Mouse (Mus musculus) intestine, postnatal 0 days (tissue): Measurements from ENCODE around the gene Actr1a. TPM values are rescaled to one million over a fixed set of nuclear protein-coding genes. Genes with fewer than 3 reads are reported as not detected.

Experiments used
- ATAC-seq: fragments of 200-750 bp; cut with Nextera tagmentation; 2 replicates; pipeline ENCODE4 v1.8.0; 2017; ENCODE audit warnings: mild to moderate bottlenecking, moderate TSS enrichment, moderate library complexity
- H3K27ac ChIP-seq: fragments of 300-500 bp; sonication (generic); 2 replicates; pipeline ENCODE4 v1.5.1; 2014; ENCODE audit warnings: mild to moderate bottlenecking, low read depth, low read length, moderate library complexity
- H3K27me3 ChIP-seq: fragments of 300-500 bp; sonication (generic); replicated peaks from 2 replicates; pipeline ENCODE4 v1.6.1; 2014; ENCODE audit warnings: low read length, mixed read lengths; ENCODE audit not compliant: control insufficient read depth, insufficient read depth
- H3K36me3 ChIP-seq: fragments of 300-500 bp; sonication (generic); 2 replicates; pipeline ENCODE4 v1.6.1; 2014; ENCODE audit warnings: mild to moderate bottlenecking, moderate library complexity; ENCODE audit not compliant: control insufficient read depth, insufficient read depth
- H3K4me1 ChIP-seq: fragments of 300-500 bp; sonication (generic); replicated peaks from 2 replicates; pipeline ENCODE4 v1.6.1; 2014; ENCODE audit warnings: antibody characterized with exemption, low read length, mixed read lengths; ENCODE audit not compliant: control insufficient read depth, insufficient read depth
- H3K4me2 ChIP-seq: fragments of 300-500 bp; sonication (generic); replicated peaks from 2 replicates; pipeline ENCODE4 v1.6.1; 2014; ENCODE audit warnings: low read depth, mild to moderate bottlenecking, moderate library complexity
- H3K4me3 ChIP-seq: fragments of 300-500 bp; sonication (generic); 2 replicates; pipeline ENCODE4 v1.5.1; 2014; ENCODE audit warnings: low read depth, low read length
- H3K9ac ChIP-seq: fragments of 300-500 bp; sonication (generic); 2 replicates; pipeline ENCODE4 v1.6.1; 2014; ENCODE audit warnings: mild to moderate bottlenecking, low read depth, low read length
- H3K9me3 ChIP-seq: fragments of 300-500 bp; sonication (generic); 2 replicates; pipeline ENCODE4 v1.6.1; 2016; ENCODE audit warnings: mixed run types; ENCODE audit not compliant: control insufficient read depth
- CTCF ChIP-seq: sonication (generic); IDR thresholded peaks from 2 replicates; pipeline ENCODE4 v1.5.1; 2016; ENCODE audit warnings: low read depth, mild to moderate bottlenecking, control low read depth, antibody characterized with exemption, moderate library complexity
- WGBS: fragments of 180-500 bp; shearing (Covaris S2); extraction: QIAGEN DNeasy Blood & Tissue Kit; methylation state at CpG from one replicate; pipeline ENCODE4 v1.1.7; 2014; 5-methylcytosine and 5-hydroxymethylcytosine counted together
- polyA plus RNA-seq: library from polyadenylated mRNA; unstranded; fragments of >200 nt; fragmentation: Nextera tagmentation; extraction: Ambion mirVana; gene quantifications from 2 replicates; pipeline ENCODE4 v1.2.1, GENCODE M21; 2015

Actr1a gene
- polyA plus RNA-seq = 100 and 103 TPM in 2 replicates

DNA sequence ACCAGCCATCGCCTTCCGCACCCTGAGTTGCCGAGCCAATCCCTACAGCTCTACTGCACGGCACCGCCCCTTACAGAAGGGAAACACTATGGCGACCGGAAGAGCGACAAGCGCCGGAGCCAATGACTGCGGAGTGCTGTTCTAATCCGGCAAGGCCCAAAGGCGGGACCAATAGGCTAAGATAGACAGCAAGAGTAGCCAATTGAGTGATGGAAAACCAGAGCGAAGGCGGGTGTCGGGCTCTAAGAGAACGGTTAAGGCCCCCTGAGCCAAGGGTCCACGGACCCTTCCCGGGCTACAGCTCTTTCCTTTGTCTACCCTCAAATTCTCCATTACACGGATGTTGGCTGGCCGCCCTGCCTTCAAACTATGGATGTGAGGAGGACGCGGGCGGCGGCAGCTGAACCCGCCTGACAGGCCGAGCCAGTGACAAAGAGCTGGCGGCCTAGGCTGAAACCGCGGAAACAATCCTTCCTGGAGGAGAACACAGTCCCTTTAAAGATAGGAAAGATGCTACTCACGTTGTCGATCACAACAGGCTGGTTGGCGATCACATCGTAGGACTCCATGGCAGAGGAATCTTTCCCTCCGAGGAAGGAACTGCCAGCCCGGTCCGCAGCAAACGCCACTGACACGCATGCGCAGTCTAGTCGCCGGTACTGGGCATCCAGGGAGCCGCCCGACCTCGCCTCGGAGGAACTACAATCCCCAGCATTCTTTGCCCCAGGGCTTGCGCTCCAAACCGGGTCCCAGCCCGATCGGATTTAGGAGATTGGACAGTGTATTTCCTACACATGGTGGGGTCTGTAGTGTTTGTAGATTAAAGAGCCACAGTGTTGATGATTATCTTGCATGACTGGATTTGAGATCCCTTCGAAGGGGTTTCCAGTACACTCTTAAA lies at the start of gene Actr1a:
Gene Actr1a (minus strand): TSS at position 640 of the 901 bp plus-strand sequence.
- Histone ChIP-seq H3K4me3 (peak within 1 kb of the TSS; percentile 64), H3K36me3 (0 out of 2 replicates have a peak, but pooled peaks cover 6% of the 10 kb centered on the region), H3K9ac (peak within 1 kb of the TSS; percentile 63), H3K27me3 (no peaks in the 10 kb centered on the region), H3K9me3 (no peaks in the 10 kb centered on the region), H3K27ac (peak within 1 kb of the TSS; percentile 43; the same call in 1 of the 2 replicates), H3K4me2 (peak within 1 kb of the TSS; percentile 73), H3K4me1 (peaks cover 4% of the 10 kb centered on the region; the same call in 1 of the 2 replicates)
- TF ChIP-seq CTCF = no peak
- under 1% methylated on average over 51 of the region's 51 CpGs for WGBS
- peak; percentile 92 for ATAC-seq

DNA sequence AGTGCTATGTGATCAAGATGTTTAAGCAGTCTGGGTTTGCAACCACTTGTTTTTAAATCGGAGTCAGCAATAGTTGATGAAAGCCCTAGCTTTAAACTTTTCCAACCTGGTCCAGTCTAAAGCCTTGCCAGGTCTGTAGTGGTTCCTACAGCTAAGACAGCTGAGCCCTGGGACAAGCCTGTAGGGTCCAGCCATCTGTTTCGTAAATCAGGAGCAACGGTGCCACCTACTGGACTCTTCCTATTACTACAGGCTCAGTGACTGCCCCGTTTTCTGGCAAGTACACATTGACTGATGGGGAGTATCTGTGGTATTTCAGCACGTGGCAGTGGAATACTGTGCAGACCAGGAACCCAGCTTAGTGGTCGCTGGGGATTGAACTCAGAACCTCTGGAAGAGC lies 48.7 kb upstream of the Actr1a start:
- H3K27ac ChIP-seq = no peak overlapping the region

DNA sequence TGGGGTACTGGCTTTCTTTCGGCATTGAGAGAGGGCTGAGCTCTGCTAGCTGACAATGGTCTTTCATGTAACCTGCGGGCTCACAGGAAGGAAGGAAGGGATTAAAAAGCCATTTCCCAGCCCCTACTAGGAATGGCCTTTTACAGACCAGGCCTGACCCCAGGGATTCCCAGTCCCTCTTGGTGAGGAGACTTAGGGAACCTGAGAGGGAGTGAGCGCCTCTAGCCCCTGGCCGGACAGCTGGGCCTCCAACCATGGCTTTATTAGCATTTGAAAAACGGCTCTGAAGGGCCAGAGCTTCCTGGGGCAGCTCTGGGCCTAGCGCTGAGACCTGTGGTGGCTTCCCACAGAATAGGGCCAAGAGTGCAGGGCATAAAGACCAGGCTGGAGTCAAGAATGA lies 48.0 kb upstream of the Actr1a start:
- H3K9ac ChIP-seq = no peak overlapping the region

More for the DNA sequence above, 48.7 kb upstream of the Actr1a start:
- 9% methylated on average over 6 of the region's 6 CpGs for WGBS
- TF ChIP-seq CTCF = peak; percentile 90
- H3K4me2 ChIP-seq = no peak overlapping the region
- H3K4me3 ChIP-seq = no peak overlapping the region
- no peaks in the 10 kb centered on the region for H3K27me3 ChIP-seq
- H3K9ac ChIP-seq = no peak overlapping the region
- H3K9me3 ChIP-seq = no peaks in the 10 kb centered on the region
- H3K4me1 ChIP-seq = no peaks in the 10 kb centered on the region; the same call in 1 of the 2 replicates
- H3K36me3 ChIP-seq = no peaks in the 10 kb centered on the region
- ATAC-seq = peak; percentile 37

DNA sequence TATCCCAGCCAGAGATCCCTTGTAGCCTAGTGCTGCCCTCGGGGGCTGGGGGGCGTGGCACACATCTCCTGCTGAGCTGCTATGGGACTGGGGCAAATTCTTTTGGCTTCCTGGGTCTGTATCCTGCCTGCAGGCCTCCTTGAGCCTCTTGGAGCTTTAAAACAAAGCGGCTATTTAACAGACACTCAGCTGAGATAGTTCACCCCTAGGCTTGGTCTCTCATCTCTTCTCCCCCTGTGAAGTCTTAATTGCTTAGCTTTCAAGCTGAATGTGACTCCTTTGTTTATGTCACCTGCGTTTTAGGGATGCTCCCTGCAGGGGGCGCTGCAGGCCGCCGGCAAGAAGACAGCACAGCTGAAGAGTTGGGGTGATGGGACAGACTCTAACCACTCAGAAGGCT lies 39.9 kb upstream of the Actr1a start:
- no peak overlapping the region for H3K4me2 ChIP-seq
- H3K36me3 ChIP-seq = no peaks in the 10 kb centered on the region
- no peaks in the 10 kb centered on the region for H3K9me3 ChIP-seq
- H3K27me3 ChIP-seq = no peaks in the 10 kb centered on the region
- no peaks in the 10 kb centered on the region for H3K4me1 ChIP-seq
- no peak overlapping the region for H3K27ac ChIP-seq
- ATAC-seq = no peak
- peak; percentile 71 for TF ChIP-seq CTCF
- H3K4me3 ChIP-seq = no peak overlapping the region
- no peak overlapping the region for H3K9ac ChIP-seq
- 24% methylated on average over 7 of the region's 7 CpGs for WGBS

More for the DNA sequence above, 48.0 kb upstream of the Actr1a start:
- Histone ChIP-seq H3K36me3 (no peaks in the 10 kb centered on the region), H3K4me1 (no peaks in the 10 kb centered on the region; the same call in 1 of the 2 replicates), H3K4me2 (no peak overlapping the region), H3K9me3 (no peaks in the 10 kb centered on the region), H3K27ac (no peak overlapping the region), H3K4me3 (no peak overlapping the region), H3K27me3 (no peaks in the 10 kb centered on the region)
- no peak for ATAC-seq
- TF ChIP-seq CTCF = no peak
- 65% methylated on average over 6 of the region's 6 CpGs for WGBS

DNA sequence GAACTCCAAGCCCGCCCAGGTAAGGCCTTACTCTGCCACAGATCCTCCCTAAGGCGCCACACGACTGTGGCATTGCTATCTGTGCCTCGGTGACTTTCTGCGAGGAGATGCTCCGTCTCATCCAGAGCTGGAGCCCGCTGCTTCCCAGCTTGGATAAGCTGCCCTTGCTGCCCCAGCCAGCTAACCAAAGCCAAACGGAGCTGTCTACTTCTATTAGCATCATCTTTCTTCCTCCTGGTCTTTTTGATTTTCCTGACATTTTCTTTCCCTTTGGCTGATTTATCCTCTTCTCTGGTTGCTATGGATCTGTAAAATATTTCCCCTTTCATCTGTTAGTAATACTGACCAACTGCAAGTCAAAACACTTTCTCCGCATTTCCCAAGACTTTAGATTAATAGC lies 39.0 kb upstream of the Actr1a start:
- 76% methylated on average over 9 of the region's 9 CpGs for WGBS
- H3K27me3 ChIP-seq = no peaks in the 10 kb centered on the region
- no peak for TF ChIP-seq CTCF
- no peak overlapping the region for H3K4me2 ChIP-seq
- H3K4me3 ChIP-seq = no peak overlapping the region
- H3K9me3 ChIP-seq = no peaks in the 10 kb centered on the region
- no peaks in the 10 kb centered on the region for H3K36me3 ChIP-seq
- H3K27ac ChIP-seq = no peak overlapping the region
- no peaks in the 10 kb centered on the region for H3K4me1 ChIP-seq
- no peak overlapping the region for H3K9ac ChIP-seq
- ATAC-seq = no peak

DNA sequence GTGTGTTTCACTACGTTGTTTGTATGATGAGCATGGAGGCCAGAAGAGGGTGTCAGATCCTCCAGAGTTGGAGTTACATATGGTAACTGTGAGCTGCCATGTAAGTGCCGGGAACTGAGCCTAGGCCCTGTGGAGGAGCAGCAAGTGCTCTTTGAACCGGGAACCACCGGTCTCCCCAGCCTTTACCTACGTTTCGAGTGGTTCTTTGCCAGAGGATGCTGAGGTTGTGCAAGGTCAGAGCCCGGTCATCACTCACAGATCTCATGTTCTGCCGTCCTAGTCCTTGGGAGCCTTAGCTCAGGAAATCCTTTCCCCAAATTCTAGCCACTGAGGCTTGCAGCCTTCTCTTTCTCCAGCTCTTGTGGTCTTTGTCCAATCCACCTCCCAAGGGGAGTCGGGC lies 38.6 kb upstream of the Actr1a start:
- Histone ChIP-seq H3K4me3 (no peak overlapping the region), H3K9me3 (no peaks in the 10 kb centered on the region), H3K4me1 (no peaks in the 10 kb centered on the region), H3K9ac (no peak overlapping the region), H3K36me3 (no peaks in the 10 kb centered on the region), H3K27me3 (no peaks in the 10 kb centered on the region), H3K4me2 (no peak overlapping the region), H3K27ac (no peak overlapping the region)
- 74% methylated on average over 9 of the region's 9 CpGs for WGBS
- ATAC-seq = no peak
- TF ChIP-seq CTCF = no peak
